Mouse (Mus musculus): ENCODE data around the gene Nr6a1.

Gene Nr6a1

GRCm38 (mm10) chr2:38713596-38713995 is 213.9 kb downstream of the Nr6a1 start:
- in situ Hi-C loops (cut with MboI) = no loop called here

GRCm38 (mm10) chr2:38712769-38713125 is 214.7 kb downstream of the Nr6a1 start:
- in situ Hi-C loops (cut with MboI) = no loop called here

- in situ Hi-C loops (cut with MboI) = no loop called here
These were observed 215.3 kb downstream of the Nr6a1 start for GRCm38 (mm10) chr2:38712076-38712768.

GRCm38 (mm10) chr2:38711421-38711861 is 216.0 kb downstream of the Nr6a1 start:
- in situ Hi-C loops (cut with MboI) = no loop called here

GRCm38 (mm10) chr2:38710304-38711241 is 216.9 kb downstream of the Nr6a1 start:
- in situ Hi-C loops (cut with MboI) = no loop called here

GRCm38 (mm10) chr2:38708907-38709688 is 218.4 kb downstream of the Nr6a1 start:
- in situ Hi-C loops (cut with MboI) = no loop called here

GRCm38 (mm10) chr2:38706661-38707060 is 220.8 kb downstream of the Nr6a1 start:
- in situ Hi-C loops (cut with MboI) = no loop called here

GRCm38 (mm10) chr2:38705036-38705435 is 222.5 kb downstream of the Nr6a1 start:
- in situ Hi-C loops (cut with MboI) = no loop called here

- in situ Hi-C loops (cut with MboI) = no loop called here
These were observed 223.2 kb downstream of the Nr6a1 start for GRCm38 (mm10) chr2:38704336-38704735.

GRCm38 (mm10) chr2:38700177-38700576 is 227.3 kb downstream of the Nr6a1 start:
- in situ Hi-C loops (cut with MboI) = no loop called here

GRCm38 (mm10) chr2:38698623-38699022 is 228.9 kb downstream of the Nr6a1 start:
- in situ Hi-C loops (cut with MboI) = no loop called here

- in situ Hi-C loops (cut with MboI) = no loop called here
These were observed 230.1 kb downstream of the Nr6a1 start for GRCm38 (mm10) chr2:38697128-38698120.

GRCm38 (mm10) chr2:38695770-38696169 is 231.7 kb downstream of the Nr6a1 start:
- in situ Hi-C loops (cut with MboI) = no loop called here

GRCm38 (mm10) chr2:38691542-38691941 is 235.9 kb downstream of the Nr6a1 start:
- in situ Hi-C loops (cut with MboI) = no loop called here

GRCm38 (mm10) chr2:38689881-38690280 is 237.6 kb downstream of the Nr6a1 start:
- in situ Hi-C loops (cut with MboI) = no loop called here

- in situ Hi-C loops (cut with MboI) = no loop called here
These were observed 238.5 kb downstream of the Nr6a1 start for GRCm38 (mm10) chr2:38688791-38689520.

GRCm38 (mm10) chr2:38685746-38686145 is 241.7 kb downstream of the Nr6a1 start:
- in situ Hi-C loops (cut with MboI) = no loop called here

- in situ Hi-C loops (cut with MboI) = no loop called here
These were observed 244.4 kb downstream of the Nr6a1 start for GRCm38 (mm10) chr2:38683083-38683482.

GRCm38 (mm10) chr2:38682209-38682608 is 245.3 kb downstream of the Nr6a1 start:
- in situ Hi-C loops (cut with MboI) = no loop called here

GRCm38 (mm10) chr2:38678947-38679346 is 248.5 kb downstream of the Nr6a1 start:
- in situ Hi-C loops (cut with MboI) = no loop called here

Data from mature B cell (primary cell).